Mouse (Mus musculus) thymus, adult 2 months (tissue): Measurements from ENCODE around the gene Tmem209. TPM values are rescaled to one million over a fixed set of nuclear protein-coding genes. Genes with fewer than 3 reads are reported as not detected.
A peak's percentile ranks its signal among the peaks of the same experiment; 100 is the strongest.

ENCODE experiments used
- DNase-seq: peaks from one replicate; pipeline ENCODE4 v3.0.0; 2021
- H3K27ac ChIP-seq: fragments of 200-500 bp; 2 replicates; pipeline ENCODE4 v1.5.1; 2012; ENCODE audit warnings: low read length, control low read depth; ENCODE audit not compliant: control insufficient read depth, insufficient read depth
- H3K27me3 ChIP-seq: fragments of 200-500 bp; 2 replicates; pipeline ENCODE4 v1.6.1; 2012; ENCODE audit warnings: mild to moderate bottlenecking, low read length, moderate library complexity, mixed read lengths; ENCODE audit not compliant: control insufficient read depth, insufficient read depth
- H3K36me3 ChIP-seq: fragments of 200-500 bp; 2 replicates; pipeline ENCODE4 v1.6.1; 2012; ENCODE audit warnings: mild to moderate bottlenecking, low read length, moderate library complexity; ENCODE audit not compliant: control insufficient read depth, insufficient read depth
- H3K4me1 ChIP-seq: fragments of 200-500 bp; replicated peaks from 2 replicates; pipeline ENCODE4 v1.6.1; 2012; ENCODE audit warnings: low read length; ENCODE audit not compliant: control insufficient read depth, insufficient read depth
- H3K4me3 ChIP-seq: fragments of 200-500 bp; 2 replicates; pipeline ENCODE4 v1.5.1; 2012; ENCODE audit warnings: mild to moderate bottlenecking, low read length, control low read depth, moderate library complexity; ENCODE audit not compliant: control insufficient read depth, insufficient read depth
- CTCF ChIP-seq: fragments of 200-500 bp; IDR thresholded peaks from 2 replicates; pipeline ENCODE4 v1.5.1; 2012; ENCODE audit warnings: mild to moderate bottlenecking, control low read depth, low read length, moderate library complexity, borderline replicate concordance; ENCODE audit not compliant: control insufficient read depth, poor library complexity, insufficient read depth; ENCODE audit errors: extremely low read depth
- POLR2A ChIP-seq: fragments of 200-500 bp; IDR thresholded peaks from 2 replicates; pipeline ENCODE4 v1.6.1; 2012; ENCODE audit warnings: mild to moderate bottlenecking, low read length, control low read depth, moderate library complexity; ENCODE audit not compliant: control insufficient read depth, poor library complexity, insufficient read depth; ENCODE audit errors: extremely low read depth
- WGBS: fragments of 180-500 bp; shearing (Covaris S2); methylation state at CpG from one replicate; pipeline ENCODE4 v1.1.7; 2018; 5-methylcytosine and 5-hydroxymethylcytosine counted together
- polyA plus RNA-seq: library from polyadenylated mRNA; depleted of rRNA; stranded (reverse); fragments of >200 nt; gene quantifications from 2 replicates; pipeline ENCODE4 v1.2.3, GENCODE M21; 2012

Tmem209 gene
- polyA plus RNA-seq, 1 experiment, result 80.2 TPM

DNA sequence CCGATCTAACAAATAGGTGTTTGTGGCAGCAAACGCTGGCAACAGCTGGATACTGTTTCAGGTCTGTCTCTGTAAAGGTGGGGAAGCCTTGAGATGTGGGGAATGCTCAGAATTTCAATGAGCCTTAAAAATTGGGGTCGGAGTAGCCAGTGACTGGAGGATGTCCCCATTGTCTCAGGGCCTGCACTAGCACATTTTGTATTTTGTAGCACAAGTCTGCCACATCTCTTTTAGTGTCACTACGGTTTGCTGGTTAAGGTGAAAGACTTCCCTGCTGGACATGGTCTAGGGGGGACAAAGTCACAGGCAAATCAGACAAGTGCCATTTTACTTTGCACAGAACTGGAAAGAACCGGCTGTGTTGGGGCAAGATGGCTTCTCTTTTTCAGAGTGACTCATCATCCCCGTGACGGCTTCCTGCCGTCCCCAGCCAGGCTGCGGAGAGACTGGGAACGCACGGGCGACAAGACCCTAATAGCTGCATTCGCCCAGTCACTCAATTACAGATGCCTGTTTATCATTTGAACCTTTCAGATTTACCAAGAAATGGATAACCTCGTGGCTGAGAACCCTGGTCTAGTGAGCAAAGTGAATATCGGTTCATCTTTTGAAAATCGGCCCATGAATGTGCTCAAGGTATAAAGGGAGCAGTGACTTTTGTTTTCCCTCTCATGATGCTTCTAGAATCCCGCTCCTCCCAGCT is 37.1 kb upstream of the Tmem209 start:
- WGBS, result 26% methylated on average over 17 of the region's 17 CpGs
- no peaks in the 10 kb centered on the region; the same call in 1 of the 2 replicates for H3K4me1 ChIP-seq
- peak; percentile 3 for DNase-seq
- no peaks in the 10 kb centered on the region for H3K27me3 ChIP-seq
- TF ChIP-seq CTCF (no peak), POLR2A (no peak)
- H3K36me3 ChIP-seq, result no peaks in the 10 kb centered on the region
- H3K27ac ChIP-seq, result no peak overlapping the region
- peak overlapping the region; percentile 0; the same call in 1 of the 2 replicates for H3K4me3 ChIP-seq

DNA sequence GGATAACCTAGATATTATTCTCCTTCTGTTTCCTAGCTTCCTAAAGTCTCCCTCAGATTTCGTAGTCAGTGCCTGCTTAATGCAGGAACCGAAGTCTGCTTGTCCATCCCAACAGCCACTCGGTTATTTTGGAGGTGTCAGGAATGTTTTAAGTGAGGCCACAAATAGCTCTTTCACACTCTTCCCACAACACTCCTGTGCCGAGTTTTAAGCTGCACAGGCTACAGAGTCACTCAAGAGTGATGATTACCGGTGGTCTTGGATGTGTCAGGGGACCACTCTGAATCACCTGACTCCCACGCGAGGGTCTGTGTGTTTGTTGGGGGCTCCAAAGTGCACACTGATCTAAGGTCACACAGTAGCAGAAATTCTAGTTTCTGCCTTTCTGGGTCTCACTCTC is 36.1 kb upstream of the Tmem209 start:
- WGBS, result 96% methylated on average over 7 of the region's 7 CpGs
- H3K27ac ChIP-seq, result no peak overlapping the region
- no peak for DNase-seq
- no peaks in the 10 kb centered on the region for H3K36me3 ChIP-seq
- no peaks in the 10 kb centered on the region for H3K27me3 ChIP-seq
- TF ChIP-seq POLR2A, result no peak
- TF ChIP-seq CTCF, result no peak
- no peak overlapping the region for H3K4me3 ChIP-seq
- no peaks in the 10 kb centered on the region; the same call in 1 of the 2 replicates for H3K4me1 ChIP-seq

DNA sequence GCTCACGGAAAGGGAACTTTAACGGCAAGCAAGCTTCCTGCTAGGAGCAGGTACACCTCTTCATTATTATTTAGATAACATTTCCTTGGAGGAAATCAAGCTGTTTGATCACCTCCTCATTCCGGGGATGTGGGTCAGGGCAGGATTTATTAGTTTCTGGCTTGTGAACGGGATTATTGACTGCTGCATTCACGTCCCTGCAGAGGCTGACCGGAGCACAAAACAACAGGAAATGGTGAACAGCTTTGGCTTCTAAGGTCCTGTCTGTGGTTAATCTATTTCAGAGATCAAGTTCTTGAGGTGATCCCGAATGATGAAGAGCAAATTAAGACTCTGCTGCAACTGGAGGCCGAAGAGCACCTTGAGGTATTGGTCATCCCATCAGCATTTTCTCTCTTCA is 34.3 kb upstream of the Tmem209 start:
- no peak for TF ChIP-seq CTCF
- no peak for TF ChIP-seq POLR2A
- no peak overlapping the region for H3K27ac ChIP-seq
- H3K36me3 ChIP-seq, result no peaks in the 10 kb centered on the region
- no peaks in the 10 kb centered on the region; the same call in 1 of the 2 replicates for H3K4me1 ChIP-seq
- DNase-seq, result no peak
- H3K4me3 ChIP-seq, result no peak overlapping the region
- H3K27me3 ChIP-seq, result no peaks in the 10 kb centered on the region
- 31% methylated on average over 8 of the region's 8 CpGs for WGBS

DNA sequence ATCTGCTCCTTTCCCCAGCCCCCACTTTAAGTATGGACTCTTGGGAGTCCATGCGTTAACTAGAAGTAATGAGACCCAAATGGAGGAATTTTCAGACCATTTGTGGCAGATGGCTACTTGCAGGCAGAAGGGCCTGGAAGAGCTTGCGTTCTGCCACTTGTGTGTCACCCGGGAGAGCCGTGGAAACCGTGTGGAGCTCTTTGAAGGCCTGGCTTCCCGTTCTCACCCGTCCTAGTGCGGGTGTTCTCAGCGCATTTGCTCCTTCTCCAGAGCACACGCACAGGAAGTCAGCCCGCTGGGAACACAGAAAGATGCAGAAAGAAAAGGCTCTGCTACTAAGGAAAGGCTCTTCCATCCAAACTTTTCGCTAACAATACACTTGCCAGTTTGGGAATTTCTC is 33.5 kb upstream of the Tmem209 start:
- 93% methylated on average over 12 of the region's 12 CpGs for WGBS
- Histone ChIP-seq H3K27me3 (no peaks in the 10 kb centered on the region), H3K4me1 (no peaks in the 10 kb centered on the region; the same call in 1 of the 2 replicates)

DNA sequence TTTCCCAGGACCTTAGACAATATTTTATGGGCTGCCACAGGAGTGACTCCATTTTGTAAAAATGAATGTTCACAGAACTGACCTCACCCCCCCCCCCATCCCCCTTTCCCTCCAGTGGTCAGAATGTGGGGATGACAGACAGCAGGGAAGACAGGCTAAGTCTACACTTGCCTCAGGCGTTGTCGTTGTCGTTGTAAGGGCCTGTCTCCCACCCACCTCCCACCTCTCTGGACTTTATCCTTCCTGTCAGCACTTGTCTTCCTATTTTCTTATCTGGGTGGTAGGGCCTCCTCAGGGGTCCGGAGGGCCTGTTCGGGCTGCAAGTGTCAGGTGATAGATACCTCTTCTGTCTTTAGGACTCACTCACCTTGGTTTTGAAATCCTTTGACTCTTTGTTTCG is 32.7 kb upstream of the Tmem209 start:
- H3K4me1 ChIP-seq, result no peaks in the 10 kb centered on the region; the same call in 1 of the 2 replicates
- no peaks in the 10 kb centered on the region for H3K27me3 ChIP-seq
- no peak for DNase-seq
- 92% methylated on average over 6 of the region's 6 CpGs for WGBS
- TF ChIP-seq CTCF, result no peak
- no peak for TF ChIP-seq POLR2A
- H3K27ac ChIP-seq, result no peak overlapping the region
- H3K36me3 ChIP-seq, result no peaks in the 10 kb centered on the region
- H3K4me3 ChIP-seq, result no peak overlapping the region

More for the DNA sequence above, 33.5 kb upstream of the Tmem209 start:
- Histone ChIP-seq H3K36me3 (no peaks in the 10 kb centered on the region), H3K27ac (no peak overlapping the region), H3K4me3 (no peak overlapping the region)
- TF ChIP-seq CTCF, result no peak
- no peak for TF ChIP-seq POLR2A
- DNase-seq, result no peak

DNA sequence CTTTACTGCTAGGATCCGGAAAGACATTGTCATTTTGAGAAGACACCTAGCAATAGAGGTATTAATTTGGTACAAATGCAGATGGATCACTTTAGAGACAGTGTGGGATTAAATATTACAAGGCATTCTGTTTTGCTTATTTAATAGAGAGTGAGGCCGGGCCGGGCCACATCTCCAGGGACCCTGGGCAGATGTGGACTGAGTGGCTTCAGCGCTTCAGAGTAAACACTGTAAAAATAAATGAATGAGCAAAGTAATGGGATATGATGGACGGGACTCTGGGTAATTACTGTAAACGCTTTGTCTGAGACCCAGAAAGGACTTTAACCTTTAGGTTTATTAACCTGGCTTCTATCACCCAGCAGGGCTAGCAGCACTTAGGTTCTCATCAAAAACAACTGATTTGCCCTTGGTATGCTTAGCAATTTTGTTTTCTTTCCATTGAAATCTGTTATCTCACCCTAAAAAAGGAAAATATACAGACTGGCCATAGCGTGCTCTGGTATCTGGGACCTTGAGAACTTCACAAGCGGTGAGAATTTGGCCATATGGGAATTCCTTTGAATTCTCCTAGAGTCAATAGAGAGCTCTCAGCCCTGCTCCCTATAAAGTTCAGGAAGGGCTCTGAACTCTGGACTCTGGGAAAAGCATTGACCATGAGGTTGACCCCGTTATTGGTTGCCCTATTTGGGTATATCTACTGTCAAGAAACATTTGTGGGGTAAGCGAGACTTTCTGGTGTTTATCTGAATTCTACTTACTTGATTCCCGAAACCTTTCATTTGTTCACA is 31.6 kb upstream of the Tmem209 start, which contains the start of gene Cpa2:
Gene Cpa2 (plus strand): TSS at position 574 of the 791 bp plus-strand sequence.
- TF ChIP-seq POLR2A, result no peak
- WGBS, result 95% methylated on average over 11 of the region's 11 CpGs
- no peak within 1 kb of the TSS for H3K27ac ChIP-seq

More for the DNA sequence above, 31.6 kb upstream of the Tmem209 start, which contains the start of gene Cpa2:
- H3K36me3 ChIP-seq, result no peaks in the 10 kb centered on the region
- no peak within 1 kb of the TSS for H3K4me3 ChIP-seq
- H3K4me1 ChIP-seq, result no peaks in the 10 kb centered on the region
- H3K27me3 ChIP-seq, result no peaks in the 10 kb centered on the region
- DNase-seq, result no peak
